8 mouse cellular contexts compared by ENCODE assay signal in the genomic region with DNA sequence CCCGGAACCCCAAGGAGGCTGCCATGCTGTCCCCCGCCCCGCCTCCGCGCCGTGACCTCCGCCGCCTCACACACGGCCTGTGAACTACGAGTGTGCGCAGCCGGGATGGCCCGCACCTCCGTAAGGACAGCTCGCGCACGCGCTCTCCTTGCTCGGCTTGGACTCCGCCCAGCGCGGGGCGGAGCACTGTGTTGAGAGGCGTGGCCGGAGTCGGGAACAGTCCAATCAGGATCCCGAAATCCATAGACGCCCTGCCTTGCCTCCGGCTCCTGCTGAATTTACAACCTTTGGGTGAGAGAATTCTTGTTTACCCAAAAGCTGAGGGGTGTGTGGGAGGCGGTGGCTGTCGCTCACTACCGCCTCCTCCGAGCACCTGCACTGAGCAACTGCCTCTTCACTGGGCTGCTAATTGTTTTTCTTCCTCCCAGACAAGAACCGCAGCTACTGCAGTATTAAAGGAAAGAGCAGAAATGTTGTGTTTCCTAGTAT. TPM values are rescaled to one million over a fixed set of nuclear protein-coding genes. Genes with fewer than 3 reads are reported as not detected.
DNase-seq lines count a peak whose midpoint lies in the region; ATAC-seq and TF ChIP-seq lines count a peak whose summit lies in the region.

A gene (minus strand): TSS at position 166 of the 489 bp plus-strand sequence.

- peaks cover 22% of the 10 kb centered on the region for H3K4me1 ChIP-seq in hindbrain, embryonic 13.5 days (replicated peaks)

- DNase-seq in Patski (ENCODE audit: low read depth, low spot score) = peak; percentile 90
- peak; percentile 99 for DNase-seq in cerebellum, postnatal 14 days
- DNase-seq in frontal cortex, postnatal 14 days (ENCODE audit: low spot score in 2 of 2) = peak; percentile 93 to 96
- peak; percentile 89 to 92 for DNase-seq in layer of hippocampus, postnatal 25 days (ENCODE audit: extremely low spot score in 1 of 2, low spot score in 1 of 2)
- peak; percentile 98 for DNase-seq in lung, postnatal 25 days (ENCODE audit: low spot score)
- DNase-seq in retina, embryonic 14.5 days (ENCODE audit: low spot score) = peak; percentile 99
- DNase-seq in thymus, postnatal 4 days = peak; percentile 98

- CTCF ChIA-PET in Patski (lab: Charles Lee) = interaction anchor here (1.3 to 2.1 kb wide), 2 partner anchors 201 to 280 kb away, joined by 3 to 4 read pairs; no protein-coding TSS in a partner anchor

- 0% methylated on average over 34 of the region's 34 CpGs for WGBS in hindbrain, embryonic 13.5 days

- POLR2A ChIA-PET in Patski (lab: Charles Lee) = no interaction called here

- H3K4me3 ChIP-seq in hindbrain, embryonic 13.5 days = peak within 1 kb of the TSS; percentile 79

- no peaks in the 10 kb centered on the region for H3K27me3 ChIP-seq in Patski
- no peaks in the 10 kb centered on the region for H3K27me3 ChIP-seq in hindbrain, embryonic 13.5 days

- in situ Hi-C loops in Patski (cut with MboI; ENCODE audit: low pct_unique_long_range_greater_than_20kb) = no loop called here

- TF ChIP-seq CTCF in Patski (IDR thresholded peaks at IDR 0.05) = no peak

- ATAC-seq in Patski = peak; percentile 97
- peak; percentile 100 for ATAC-seq in hindbrain, embryonic 13.5 days (ENCODE audit: low FRiP score)

- H3K4me2 ChIP-seq in hindbrain, embryonic 13.5 days = peak within 1 kb of the TSS; percentile 86

- H3K9me3 ChIP-seq in hindbrain, embryonic 13.5 days = no peaks in the 10 kb centered on the region

- H3K36me3 ChIP-seq in hindbrain, embryonic 13.5 days = no peaks in the 10 kb centered on the region

- peak within 1 kb of the TSS; percentile 89 for H3K9ac ChIP-seq in hindbrain, embryonic 13.5 days

- peak within 1 kb of the TSS; percentile 82 for H3K27ac ChIP-seq in hindbrain, embryonic 13.5 days

RNA-seq across cellular contexts. Expression of the gene that starts here (rescaled TPM):
- polyA plus RNA-seq in Patski (2021) = 136 TPM
- 62.9 and 64.6 TPM in 2 replicates for polyA plus RNA-seq in hindbrain, embryonic 13.5 days (2015; fragmentation: Nextera tagmentation; extraction: Ambion mirVana)
- 10 to 100 TPM; 42.1 to 45.7 TPM for total RNA-seq in layer of hippocampus, postnatal 25 days (2021)

Comparison
In these comparisons a context has a peak if more than half of its experiments do, and no peak if none do; other contexts are left out.
1. Peak in every context shown above with its lines: DNase-seq, ATAC-seq, H3K4me3 ChIP-seq and H3K27ac ChIP-seq.